ENCODE assay signal across 10 mouse cellular contexts in genomic region chr11:103340130-103340529, GRCm38 (mm10). TPM values are rescaled to one million over a fixed set of nuclear protein-coding genes. Genes with fewer than 3 reads are reported as not detected.
DNase-seq lines count a peak whose midpoint lies in the region; ATAC-seq and TF ChIP-seq lines count a peak whose summit lies in the region.
"Had no signal": no experiment of that assay in that cellular context is flagged by ENCODE, and none has a peak within 500 bp of the region (broad histone marks: within the 10 kb centered on the region; RNA-seq: fewer than 3 reads in every experiment).

No protein-coding gene starts in this region.

- no peak for DNase-seq in heart, adult 2 months
- DNase-seq in ovary, postnatal 14 days (ENCODE audit: low spot score) = no peak
- DNase-seq in adrenal gland, adult 18-20 months (ENCODE audit: low spot score in 2 of 2) = no peak

- TF ChIP-seq EP300 in heart, adult 2 months (IDR thresholded peaks at IDR 0.05; ENCODE audit: insufficient read depth, low read depth, low read length) = no peak

- H3K36me3 ChIP-seq in heart, embryonic 15.5 days = no peaks in the 10 kb centered on the region
- no peaks in the 10 kb centered on the region for H3K36me3 ChIP-seq in heart, adult 2 months (ENCODE audit: control insufficient read depth, insufficient read depth, low read length)
- H3K36me3 ChIP-seq in embryonic facial prominence, embryonic 13.5 days = no peaks in the 10 kb centered on the region
- H3K36me3 ChIP-seq in intestine, embryonic 15.5 days = no peaks in the 10 kb centered on the region
- H3K36me3 ChIP-seq in midbrain, embryonic 15.5 days (replicated peaks) = no peaks in the 10 kb centered on the region

- 0 out of 2 replicates have a peak overlapping the region, but pooled peaks have one; percentile 9 for H3K4me3 ChIP-seq in heart, embryonic 15.5 days
- no peak overlapping the region for H3K4me3 ChIP-seq in heart, adult 2 months
- H3K4me3 ChIP-seq in embryonic facial prominence, embryonic 13.5 days = peak overlapping the region; percentile 26
- peak overlapping the region; percentile 33 for H3K4me3 ChIP-seq in intestine, embryonic 15.5 days (replicated peaks)
- peak overlapping the region; percentile 12; the same call in 1 of the 2 replicates for H3K4me3 ChIP-seq in midbrain, embryonic 15.5 days

- peaks cover 22% of the 10 kb centered on the region for H3K4me1 ChIP-seq in heart, embryonic 15.5 days (replicated peaks)
- peaks cover 7% of the 10 kb centered on the region for H3K4me1 ChIP-seq in heart, adult 2 months (ENCODE audit: control insufficient read depth, insufficient read depth, low read length)
- peaks cover 25% of the 10 kb centered on the region for H3K4me1 ChIP-seq in embryonic facial prominence, embryonic 13.5 days
- H3K4me1 ChIP-seq in intestine, embryonic 15.5 days (replicated peaks) = peaks cover 31% of the 10 kb centered on the region
- H3K4me1 ChIP-seq in midbrain, embryonic 15.5 days = no peaks in the 10 kb centered on the region; the same call in 1 of the 2 replicates

- ATAC-seq in heart, embryonic 15.5 days (replicated peaks; ENCODE audit: insufficient number of reproducible peaks, insufficient read depth, low FRiP score, low read depth) = no peak
- ATAC-seq in embryonic facial prominence, embryonic 13.5 days (ENCODE audit: insufficient number of reproducible peaks, insufficient read depth, low FRiP score, low TSS enrichment, low read depth) = no peak
- peak; percentile 46 for ATAC-seq in intestine, embryonic 15.5 days
- no peak for ATAC-seq in midbrain, embryonic 15.5 days (replicated peaks)
- ATAC-seq in cerebellum, adult (ENCODE audit: insufficient number of reproducible peaks, low FRiP score, low TSS enrichment) = no peak

- H3K4me2 ChIP-seq in heart, embryonic 15.5 days = peak overlapping the region; percentile 42
- H3K4me2 ChIP-seq in embryonic facial prominence, embryonic 13.5 days = peak overlapping the region; percentile 54
- peak overlapping the region; percentile 71 for H3K4me2 ChIP-seq in intestine, embryonic 15.5 days (replicated peaks)
- peak overlapping the region; percentile 39 for H3K4me2 ChIP-seq in midbrain, embryonic 15.5 days

- H3K9ac ChIP-seq in heart, embryonic 15.5 days = no peak overlapping the region
- H3K9ac ChIP-seq in heart, adult 2 months (ENCODE audit: low read depth, low read length) = no peak overlapping the region
- peak overlapping the region; percentile 51 for H3K9ac ChIP-seq in embryonic facial prominence, embryonic 13.5 days
- peak overlapping the region; percentile 51 for H3K9ac ChIP-seq in intestine, embryonic 15.5 days
- H3K9ac ChIP-seq in midbrain, embryonic 15.5 days = no peak overlapping the region

- H3K27me3 ChIP-seq in heart, embryonic 15.5 days = no peaks in the 10 kb centered on the region; the same call in 1 of the 2 replicates
- H3K27me3 ChIP-seq in heart, adult 2 months (ENCODE audit: control insufficient read depth, insufficient read depth, low read length) = no peaks in the 10 kb centered on the region
- peaks cover 4% of the 10 kb centered on the region; the same call in 1 of the 2 replicates for H3K27me3 ChIP-seq in embryonic facial prominence, embryonic 13.5 days
- H3K27me3 ChIP-seq in intestine, embryonic 15.5 days (replicated peaks) = no peaks in the 10 kb centered on the region
- H3K27me3 ChIP-seq in midbrain, embryonic 15.5 days (replicated peaks) = no peaks in the 10 kb centered on the region; the same call in 1 of the 2 replicates
- H3K27me3 ChIP-seq: CH12.LX had no signal

- H3K9me3 ChIP-seq in heart, embryonic 15.5 days (replicated peaks) = no peaks in the 10 kb centered on the region
- H3K9me3 ChIP-seq in embryonic facial prominence, embryonic 13.5 days = no peaks in the 10 kb centered on the region
- H3K9me3 ChIP-seq in intestine, embryonic 15.5 days = no peaks in the 10 kb centered on the region
- no peaks in the 10 kb centered on the region for H3K9me3 ChIP-seq in midbrain, embryonic 15.5 days

- no peaks in the 10 kb centered on the region for H3K79me2 ChIP-seq in heart, adult 2 months (replicated peaks; ENCODE audit: control insufficient read depth, insufficient read depth, low read length)

- TF ChIP-seq POLR2A in heart, adult 2 months (IDR thresholded peaks at IDR 0.05; ENCODE audit: insufficient read depth, low read depth, low read length) = no peak

- 65% methylated on average over 19 of the region's 19 CpGs for WGBS in heart, embryonic 15.5 days
- 78% methylated on average over 19 of the region's 19 CpGs for WGBS in heart, adult 2 months
- 71% methylated on average over 19 of the region's 19 CpGs for WGBS in embryonic facial prominence, embryonic 13.5 days
- WGBS in intestine, embryonic 15.5 days = 46% methylated on average over 19 of the region's 19 CpGs
- WGBS in midbrain, embryonic 15.5 days = 72% methylated on average over 19 of the region's 19 CpGs

- intact Hi-C loops in heart, adult 2 months (cut with DNase I) = no loop called here

- H3K27ac ChIP-seq in heart, embryonic 15.5 days = no peak overlapping the region
- H3K27ac ChIP-seq in heart, adult 2 months = no peak overlapping the region
- no peak overlapping the region for H3K27ac ChIP-seq in embryonic facial prominence, embryonic 13.5 days
- peak overlapping the region; percentile 92 for H3K27ac ChIP-seq in intestine, embryonic 15.5 days
- H3K27ac ChIP-seq in midbrain, embryonic 15.5 days = no peak overlapping the region
- H3K27ac ChIP-seq: macrophage had no signal

- no peak for TF ChIP-seq CTCF in heart, adult 2 months (IDR thresholded peaks at IDR 0.05)

RNA-seq across cellular contexts. Expression of gene Arhgap27, which starts 23.4 kb away (rescaled TPM):
- 5.4 and 9.0 TPM in 2 replicates for polyA plus RNA-seq in heart, embryonic 15.5 days (2015; fragmentation: Nextera tagmentation; extraction: Ambion mirVana)
- total RNA-seq in heart, adult 2 months (2021) = 10 to 100 TPM; 14.1 to 22.9 TPM
- 15.0 and 18.5 TPM in 2 replicates for polyA plus RNA-seq in heart, adult 2 months (2012; rRNA removed)
- polyA plus RNA-seq in embryonic facial prominence, embryonic 13.5 days (2015; fragmentation: Nextera tagmentation; extraction: Ambion mirVana) = 6.8 and 7.2 TPM in 2 replicates
- polyA plus RNA-seq in intestine, embryonic 15.5 days (2015; fragmentation: Nextera tagmentation; extraction: Ambion mirVana) = 33.0 and 36.2 TPM in 2 replicates
- polyA plus RNA-seq in midbrain, embryonic 15.5 days (2015; fragmentation: Nextera tagmentation; extraction: Ambion mirVana) = 3.9 and 4.6 TPM in 2 replicates
- total RNA-seq in adrenal gland, adult 18-20 months (2021) = 10 to 100 TPM; 12.4 to 13.1 TPM

Comparison
In these comparisons a context has a peak if more than half of its experiments do, and no peak if none do; other contexts are left out.
1. H3K9ac ChIP-seq: peak in embryonic facial prominence, embryonic 13.5 days (single experiment) and intestine, embryonic 15.5 days (single experiment); none in heart, embryonic 15.5 days (single experiment), heart, adult 2 months (single experiment) and midbrain, embryonic 15.5 days (single experiment).
2. Peak in every context shown above with its lines, with median percentiles within 50 percentile points of each other: H3K4me2 ChIP-seq.